Mouse (Mus musculus) NIH3T3 (cell line): Measurements from ENCODE around the gene Nell2.

ENCODE experiments used
- DNase-seq: peaks from one replicate; pipeline ENCODE4 v3.0.0-alpha.2; 2012; ENCODE audit warnings: low read depth

Gene Nell2

GRCm38 (mm10) chr15:95473976-95474375 lies 54.4 kb downstream of the Nell2 start:
- DNase-seq, result no peak

- DNase-seq, result no peak
Measured at GRCm38 (mm10) chr15:95467195-95467594, 61.2 kb downstream of the Nell2 start.

- peak; percentile 2 for DNase-seq
Measured at GRCm38 (mm10) chr15:95460041-95460566, 68.3 kb downstream of the Nell2 start.

GRCm38 (mm10) chr15:95444586-95444985 lies 83.8 kb downstream of the Nell2 start:
- DNase-seq, result no peak

- no peak for DNase-seq
Measured at GRCm38 (mm10) chr15:95437740-95438139, 90.6 kb downstream of the Nell2 start.

GRCm38 (mm10) chr15:95436261-95436660 lies 92.1 kb downstream of the Nell2 start:
- DNase-seq, result no peak

- DNase-seq, result no peak
Measured at GRCm38 (mm10) chr15:95431156-95431799, 97.1 kb downstream of the Nell2 start.

- DNase-seq, result no peak
Measured at GRCm38 (mm10) chr15:95430000-95430399, 98.4 kb downstream of the Nell2 start.

GRCm38 (mm10) chr15:95428003-95428663 lies 100.2 kb downstream of the Nell2 start:
- DNase-seq, result no peak

GRCm38 (mm10) chr15:95425085-95425484 lies 103.3 kb downstream of the Nell2 start:
- no peak for DNase-seq

GRCm38 (mm10) chr15:95422226-95422950 lies 106.0 kb downstream of the Nell2 start:
- DNase-seq, result no peak

- no peak for DNase-seq
Measured at GRCm38 (mm10) chr15:95418641-95419040, 109.7 kb downstream of the Nell2 start.

GRCm38 (mm10) chr15:95411949-95412741 lies 116.2 kb downstream of the Nell2 start:
- DNase-seq, result no peak

- DNase-seq, result no peak
Measured at GRCm38 (mm10) chr15:95410213-95410843, 118.0 kb downstream of the Nell2 start.

GRCm38 (mm10) chr15:95390347-95390746 lies 138.0 kb downstream of the Nell2 start:
- DNase-seq, result no peak

GRCm38 (mm10) chr15:95388950-95389349 lies 139.4 kb downstream of the Nell2 start:
- no peak for DNase-seq

- DNase-seq, result no peak
Measured at GRCm38 (mm10) chr15:95380859-95381258, 147.5 kb downstream of the Nell2 start.

GRCm38 (mm10) chr15:95370720-95371395 lies 157.5 kb downstream of the Nell2 start:
- DNase-seq, result no peak

GRCm38 (mm10) chr15:95368185-95368584 lies 160.2 kb downstream of the Nell2 start:
- no peak for DNase-seq

- no peak for DNase-seq
Measured at GRCm38 (mm10) chr15:95366506-95366905, 161.9 kb downstream of the Nell2 start.

- no peak for DNase-seq
Measured at GRCm38 (mm10) chr15:95354806-95355205, 173.6 kb downstream of the Nell2 start.
